Mouse (Mus musculus): ENCODE data around the gene Lrsam1.

GRCm38 (mm10) chr2:32966184-32966688 lies 4.8 kb upstream of the Lrsam1 start:
- TF ChIP-seq CTCF (IDR thresholded peaks at IDR 0.05; ENCODE audit: low read depth) (no peak), EP300 (optimal IDR thresholded peaks at IDR 0.05) (no peak)
